Comparison of ENCODE assay signal across 8 mouse cellular contexts in the genomic region with DNA sequence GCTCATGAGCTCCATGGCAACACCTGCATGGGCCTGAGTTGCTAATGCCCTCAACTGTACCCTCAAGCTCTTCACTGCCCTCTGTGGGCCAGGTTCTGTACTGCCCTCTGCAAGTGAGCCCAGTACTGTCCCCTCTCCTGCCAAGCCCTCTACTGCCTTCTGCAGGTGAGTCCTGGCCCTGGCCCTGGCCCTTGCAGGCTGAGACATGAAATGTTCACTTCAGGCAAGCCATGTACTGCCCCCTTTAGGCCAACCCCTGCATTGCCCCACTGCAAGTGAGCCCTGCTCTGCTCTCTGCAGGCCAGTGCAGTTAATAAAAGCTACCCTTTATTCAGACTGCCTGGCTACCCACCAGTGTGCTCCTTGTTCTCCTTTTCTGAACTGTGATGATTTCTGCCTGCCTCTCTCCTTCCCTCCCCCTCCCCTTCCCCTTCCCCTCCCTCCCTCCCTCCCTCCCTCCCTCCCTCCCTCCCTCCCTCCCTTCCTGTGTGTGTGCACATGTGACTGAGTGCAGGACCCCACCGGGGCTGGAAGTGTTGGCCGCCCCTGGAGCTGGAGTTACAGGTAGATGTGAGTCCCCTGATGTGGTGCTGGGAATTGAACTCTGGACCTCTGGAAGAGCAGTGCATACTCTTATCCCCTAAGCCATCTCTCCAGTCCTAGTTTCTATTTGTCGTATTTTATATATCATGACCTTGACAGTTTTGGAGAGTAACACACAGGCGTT. TPM values are rescaled to one million over a fixed set of nuclear protein-coding genes. Genes with fewer than 3 reads are reported as not detected.
DNase-seq lines count a peak whose midpoint lies in the region; ATAC-seq and TF ChIP-seq lines count a peak whose summit lies in the region.

No protein-coding gene starts in this region.

- 0 out of 2 replicates have a peak, but pooled peaks have one; percentile 39 for ATAC-seq in kidney, embryonic 16.5 days (ENCODE audit: low FRiP score, low TSS enrichment)
- peak; percentile 61 for ATAC-seq in megakaryocyte-erythroid progenitor cell, adult 5-6 weeks (replicated peaks; ENCODE audit: low FRiP score, low TSS enrichment, poor library complexity, severe bottlenecking)

- peak; percentile 64 for TF ChIP-seq CTCF in cortical plate, adult 2 months (IDR thresholded peaks at IDR 0.05; ENCODE audit: extremely low read depth, insufficient read depth, low read length)

- H3K4me2 ChIP-seq in kidney, embryonic 16.5 days (replicated peaks; ENCODE audit: low read depth, low read length) = no peak overlapping the region

- intact Hi-C loops in heart, postnatal 25 days (cut with DNase I) = no loop called here

- no peak overlapping the region for H3K9ac ChIP-seq in kidney, embryonic 16.5 days (replicated peaks; ENCODE audit: low read length)

- peak; percentile 33 to 55 for DNase-seq in heart, adult 18-20 months
- no peak for DNase-seq in heart, postnatal 25 days (ENCODE audit: low spot score)
- DNase-seq in 3T3-L1 (ENCODE audit: low read depth, low spot score) (peak; percentile 39), adipocyte (ENCODE audit: low spot score) (peak; percentile 43)
- peak; percentile 30 to 46 for DNase-seq in thymus, postnatal 10 days (ENCODE audit: low spot score in 2 of 2)

- no peaks in the 10 kb centered on the region for H3K36me3 ChIP-seq in kidney, embryonic 16.5 days (ENCODE audit: insufficient read depth, low read length)

- H3K27ac ChIP-seq in cortical plate, adult 2 months (ENCODE audit: insufficient read depth, low read length) = no peak overlapping the region
- H3K27ac ChIP-seq in kidney, embryonic 16.5 days (ENCODE audit: low read length) = no peak overlapping the region

- no peaks in the 10 kb centered on the region for H3K27me3 ChIP-seq in kidney, embryonic 16.5 days (ENCODE audit: insufficient read depth, low read length)

- TF ChIP-seq POLR2A in cortical plate, adult 2 months (IDR thresholded peaks at IDR 0.05; ENCODE audit: extremely low read depth, insufficient read depth, low read length) = no peak

- H3K4me3 ChIP-seq in cortical plate, adult 2 months (ENCODE audit: insufficient read depth, low read length) = no peak overlapping the region
- H3K4me3 ChIP-seq in kidney, embryonic 16.5 days (ENCODE audit: low read length) = no peak overlapping the region

- no peaks in the 10 kb centered on the region for H3K9me3 ChIP-seq in kidney, embryonic 16.5 days (ENCODE audit: low read length)

- WGBS in kidney, embryonic 16.5 days = 76% methylated on average over 4 of the region's 4 CpGs

- peaks cover 4% of the 10 kb centered on the region for H3K4me1 ChIP-seq in cortical plate, adult 2 months (ENCODE audit: control insufficient read depth, insufficient read depth, low read length)
- H3K4me1 ChIP-seq in kidney, embryonic 16.5 days (ENCODE audit: insufficient read depth, low read length) = 0 out of 2 replicates have a peak, but pooled peaks cover 4% of the 10 kb centered on the region

RNA-seq across cellular contexts. Expression of gene Slc22a12, which starts 9.6 kb away (rescaled TPM):
- under 1 TPM in 1 of 2 experiments, not detected in 1; 0.22 TPM for total RNA-seq in heart, adult 18-20 months (2021)
- total RNA-seq in heart, postnatal 25 days (2021) = not detected
- polyA plus RNA-seq in cortical plate, adult 2 months (2012; rRNA removed) = 0.15 and 0.38 TPM in 2 replicates
- polyA plus RNA-seq in kidney, embryonic 16.5 days (2015; fragmentation: Nextera tagmentation; extraction: Ambion mirVana) = 27.4 and 27.7 TPM in 2 replicates
- not detected in 2 replicates for total RNA-seq in megakaryocyte-erythroid progenitor cell, adult 5-6 weeks (2014; fragmentation: Nextera tagmentation)
- not detected in 2 replicates for total RNA-seq in megakaryocyte-erythroid progenitor cell, adult 5-6 weeks (2017)
